Mouse (Mus musculus) midbrain, embryonic 13.5 days (tissue): ENCODE results near the gene Msn. TPM values are rescaled to one million over a fixed set of nuclear protein-coding genes. Genes with fewer than 3 reads are reported as not detected.

ENCODE experiments used
- ATAC-seq: fragments of 200-750 bp; cut with Nextera tagmentation; 2 replicates; pipeline ENCODE4 v1.8.0; 2017; ENCODE audit warnings: mild to moderate bottlenecking, moderate TSS enrichment, moderate library complexity
- H3K27ac ChIP-seq: fragments of 300-500 bp; sonication (generic); 2 replicates; pipeline ENCODE4 v1.5.1; 2015; ENCODE audit warnings: inconsistent platforms, mild to moderate bottlenecking, moderate library complexity
- H3K27me3 ChIP-seq: fragments of 300-500 bp; sonication (generic); 2 replicates; pipeline ENCODE4 v1.6.1; 2015; ENCODE audit warnings: mild to moderate bottlenecking, inconsistent platforms
- H3K36me3 ChIP-seq: fragments of 300-500 bp; sonication (generic); 2 replicates; pipeline ENCODE4 v1.6.1; 2015; ENCODE audit warnings: mild to moderate bottlenecking, inconsistent platforms
- H3K4me1 ChIP-seq: fragments of 300-500 bp; sonication (generic); replicated peaks from 2 replicates; pipeline ENCODE4 v1.6.1; 2015; ENCODE audit warnings: inconsistent platforms
- H3K4me2 ChIP-seq: fragments of 300-500 bp; sonication (generic); replicated peaks from 2 replicates; pipeline ENCODE4 v1.6.1; 2015; ENCODE audit warnings: moderate library complexity, mild to moderate bottlenecking, inconsistent platforms
- H3K4me3 ChIP-seq: fragments of 300-500 bp; sonication (generic); replicated peaks from 2 replicates; pipeline ENCODE4 v1.5.1; 2015; ENCODE audit warnings: mild to moderate bottlenecking, inconsistent platforms
- H3K9ac ChIP-seq: fragments of 300-500 bp; sonication (generic); replicated peaks from 2 replicates; pipeline ENCODE4 v1.6.1; 2015; ENCODE audit warnings: mild to moderate bottlenecking, inconsistent platforms
- H3K9me3 ChIP-seq: fragments of 300-500 bp; sonication (generic); 2 replicates; pipeline ENCODE4 v1.6.1; 2016; ENCODE audit warnings: mild to moderate bottlenecking, inconsistent platforms
- WGBS: fragments of 180-500 bp; shearing (Covaris S2); methylation state at CpG from one replicate; pipeline ENCODE4 v1.1.7; 2015; 5-methylcytosine and 5-hydroxymethylcytosine counted together
- polyA plus RNA-seq: library from polyadenylated mRNA; unstranded; fragments of >200 nt; fragmentation: Nextera tagmentation; extraction: Ambion mirVana; gene quantifications from 2 replicates; pipeline ENCODE4 v1.2.1, GENCODE M21; 2015

Gene Msn
- 40.8 and 43.7 TPM in 2 replicates for polyA plus RNA-seq

DNA sequence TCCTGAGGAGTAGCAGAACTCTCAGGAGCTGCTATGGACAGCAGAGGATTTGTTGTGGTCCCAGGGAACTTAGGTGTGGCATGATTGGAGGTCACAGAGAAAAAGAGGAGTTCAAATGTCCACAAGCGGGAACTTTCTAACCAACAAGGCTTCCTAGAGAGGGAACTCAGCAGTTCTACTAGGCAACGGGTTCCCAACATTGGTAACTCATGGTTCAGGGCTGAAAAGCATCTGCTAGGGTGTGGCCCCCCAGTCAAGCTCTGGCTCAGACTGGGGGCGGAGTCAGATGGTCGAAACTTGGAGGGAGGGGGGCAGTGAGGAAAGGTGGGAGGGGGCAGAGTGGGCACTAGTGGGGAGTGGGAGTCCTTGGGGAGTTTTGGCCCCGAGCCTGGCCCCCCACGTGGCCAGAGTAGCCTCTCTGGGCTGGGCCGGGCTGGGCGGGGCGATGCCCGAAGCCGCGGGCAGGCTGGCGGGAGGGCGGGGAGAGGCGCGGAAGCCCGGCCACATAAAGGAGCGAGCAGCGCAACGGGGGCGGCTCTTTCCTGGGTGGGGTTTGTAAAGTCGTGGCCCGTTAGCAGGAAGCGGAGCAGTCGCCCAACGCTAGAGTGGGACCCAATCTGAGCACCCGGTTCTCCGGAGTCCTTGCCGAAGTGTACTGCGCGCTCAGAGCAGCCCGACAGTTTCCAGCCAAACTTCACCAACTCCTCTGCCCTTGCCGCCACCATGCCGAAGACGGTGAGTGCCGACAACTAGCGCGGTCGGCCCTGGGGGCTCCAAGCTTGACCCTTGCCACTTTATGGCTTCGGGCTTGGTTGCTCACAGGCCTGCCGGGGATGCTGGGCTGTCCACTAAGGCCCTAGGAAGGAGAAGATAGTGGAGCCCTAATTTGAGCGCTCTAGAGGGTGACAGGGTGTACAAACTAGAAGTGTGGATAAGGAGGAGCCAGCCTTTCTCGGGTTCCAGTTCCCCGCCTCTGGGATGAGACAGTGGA lies at the start of gene Msn:
Msn (plus strand) TSS at position 534 of the 991 bp plus-strand sequence.
- Histone ChIP-seq H3K9me3 (no peaks in the 10 kb centered on the region), H3K27ac (no peak within 1 kb of the TSS), H3K4me3 (peak within 1 kb of the TSS; percentile 45), H3K36me3 (no peaks in the 10 kb centered on the region), H3K4me2 (peak within 1 kb of the TSS; percentile 66), H3K4me1 (no peaks in the 10 kb centered on the region), H3K9ac (peak within 1 kb of the TSS; percentile 59), H3K27me3 (no peaks in the 10 kb centered on the region; the same call in 1 of the 2 replicates)
- 33% methylated on average over 44 of the region's 44 CpGs for WGBS
- peak; percentile 84 for ATAC-seq

DNA sequence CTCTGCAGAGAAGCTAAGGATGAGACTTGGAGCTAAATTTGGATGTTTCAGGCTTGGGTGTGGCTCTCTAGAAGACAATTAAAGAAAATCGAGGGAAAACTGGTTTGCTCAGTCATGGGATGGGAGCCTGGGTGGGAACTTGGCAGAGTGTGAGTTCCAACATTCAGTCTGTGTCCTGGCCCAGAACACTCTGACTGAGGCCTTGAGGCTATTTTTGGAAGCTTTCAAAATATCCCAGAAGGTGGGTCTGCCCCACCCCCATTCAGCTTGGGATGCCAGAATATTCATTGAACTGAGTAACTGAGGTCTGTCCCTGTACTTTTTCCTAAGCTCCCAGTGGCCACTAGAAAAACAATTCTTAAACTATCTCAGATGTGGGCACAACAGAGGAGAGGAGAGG lies 43.0 kb upstream of the Msn start:
- ATAC-seq: no peak
- Histone ChIP-seq H3K4me1 (no peaks in the 10 kb centered on the region), H3K4me2 (no peak overlapping the region), H3K36me3 (no peaks in the 10 kb centered on the region), H3K27me3 (no peaks in the 10 kb centered on the region), H3K9me3 (no peaks in the 10 kb centered on the region), H3K27ac (no peak overlapping the region), H3K9ac (no peak overlapping the region), H3K4me3 (no peak overlapping the region)
- WGBS: 91% methylated on average over 1 of the region's 1 CpGs

DNA sequence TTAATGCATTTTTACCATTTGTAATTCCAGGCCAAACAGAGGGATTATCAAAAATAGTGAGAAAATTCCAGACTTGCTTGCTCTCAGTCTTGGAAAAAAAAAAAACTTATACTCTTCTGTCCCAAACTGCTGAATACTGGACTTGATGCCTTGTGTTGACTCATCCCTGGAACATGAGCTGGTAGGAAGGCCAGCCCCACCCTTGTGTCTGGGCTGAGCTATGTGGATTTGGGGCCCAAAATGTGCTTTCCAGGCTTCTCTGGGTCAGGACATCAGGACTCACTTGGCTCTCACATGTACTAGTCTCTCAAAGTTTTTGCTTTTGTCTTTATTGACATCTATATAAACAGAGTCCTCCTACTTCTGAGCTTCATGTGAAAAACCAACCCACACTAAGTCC lies 18.1 kb upstream of the Msn start:
- no peak for ATAC-seq
- Histone ChIP-seq H3K4me3 (no peak overlapping the region), H3K9me3 (no peaks in the 10 kb centered on the region), H3K27me3 (no peaks in the 10 kb centered on the region), H3K4me1 (no peaks in the 10 kb centered on the region), H3K27ac (no peak overlapping the region), H3K9ac (no peak overlapping the region), H3K36me3 (no peaks in the 10 kb centered on the region), H3K4me2 (no peak overlapping the region)

DNA sequence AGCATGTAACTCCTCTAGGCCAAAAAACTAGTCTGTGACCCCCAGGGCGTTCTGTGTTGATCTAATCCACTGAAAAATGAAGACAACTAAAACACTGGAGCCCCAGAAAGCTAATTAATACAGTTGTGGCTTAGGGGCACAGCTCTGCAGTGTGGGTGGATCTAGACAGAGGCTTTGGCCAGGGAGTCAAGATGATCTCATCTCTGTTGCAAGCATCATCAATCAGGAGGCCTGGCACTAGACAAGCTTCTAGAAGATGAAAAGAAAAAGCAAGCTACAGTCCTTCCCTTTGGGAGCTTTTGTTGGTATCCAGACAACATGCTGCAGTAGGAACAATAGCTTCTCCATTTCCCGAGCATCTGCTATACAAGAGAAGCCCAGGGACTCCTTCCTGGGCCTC lies 9.6 kb upstream of the Msn start:
- Histone ChIP-seq H3K36me3 (no peaks in the 10 kb centered on the region), H3K9ac (no peak overlapping the region), H3K4me2 (no peak overlapping the region), H3K4me3 (no peak overlapping the region), H3K9me3 (no peaks in the 10 kb centered on the region), H3K4me1 (no peaks in the 10 kb centered on the region), H3K27ac (no peak overlapping the region), H3K27me3 (no peaks in the 10 kb centered on the region)
- ATAC-seq: no peak
- WGBS: 44% methylated on average over 2 of the region's 2 CpGs

DNA sequence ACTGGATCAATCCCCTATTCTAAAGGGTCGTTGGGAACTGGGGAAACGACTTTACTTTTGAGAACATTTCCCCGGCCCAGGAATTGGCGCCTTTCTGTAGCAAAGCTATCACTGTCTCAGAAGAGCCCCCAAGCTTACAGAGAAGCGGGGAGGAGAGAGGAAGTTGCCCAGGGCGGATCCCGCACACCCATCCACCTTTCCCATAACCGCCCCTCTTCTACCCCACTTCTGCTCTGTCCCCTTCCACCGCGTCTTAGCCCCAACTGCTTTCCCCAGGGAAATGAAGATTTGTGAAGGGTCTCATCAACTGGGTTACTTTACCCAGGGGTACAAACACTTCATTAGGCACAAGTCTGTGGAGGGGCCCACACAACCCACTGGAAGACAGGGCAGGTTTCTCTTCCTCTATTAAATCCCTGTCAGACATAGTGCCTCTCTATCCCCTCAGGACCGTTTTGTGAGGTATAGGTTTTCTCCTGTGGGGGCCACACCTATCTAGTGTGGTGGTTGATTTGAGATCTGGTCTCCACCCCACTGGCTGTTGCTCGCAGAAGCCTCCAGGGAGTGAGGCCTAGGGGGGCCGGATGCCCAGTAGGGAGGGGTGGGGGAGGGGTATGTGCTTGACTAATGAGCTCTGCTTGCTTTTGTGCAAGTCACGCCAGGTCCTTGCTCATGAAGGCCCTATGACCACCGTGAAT lies 820 bp downstream of the Msn start:
- Histone ChIP-seq H3K27ac (no peak overlapping the region), H3K4me2 (peak overlapping the region; percentile 66), H3K4me1 (no peaks in the 10 kb centered on the region), H3K27me3 (no peaks in the 10 kb centered on the region; the same call in 1 of the 2 replicates), H3K4me3 (peak overlapping the region; percentile 45), H3K36me3 (no peaks in the 10 kb centered on the region), H3K9me3 (no peaks in the 10 kb centered on the region), H3K9ac (peak overlapping the region; percentile 59; the same call in 1 of the 2 replicates)
- WGBS: 18% methylated on average over 15 of the region's 15 CpGs
- ATAC-seq: peak; percentile 66

DNA sequence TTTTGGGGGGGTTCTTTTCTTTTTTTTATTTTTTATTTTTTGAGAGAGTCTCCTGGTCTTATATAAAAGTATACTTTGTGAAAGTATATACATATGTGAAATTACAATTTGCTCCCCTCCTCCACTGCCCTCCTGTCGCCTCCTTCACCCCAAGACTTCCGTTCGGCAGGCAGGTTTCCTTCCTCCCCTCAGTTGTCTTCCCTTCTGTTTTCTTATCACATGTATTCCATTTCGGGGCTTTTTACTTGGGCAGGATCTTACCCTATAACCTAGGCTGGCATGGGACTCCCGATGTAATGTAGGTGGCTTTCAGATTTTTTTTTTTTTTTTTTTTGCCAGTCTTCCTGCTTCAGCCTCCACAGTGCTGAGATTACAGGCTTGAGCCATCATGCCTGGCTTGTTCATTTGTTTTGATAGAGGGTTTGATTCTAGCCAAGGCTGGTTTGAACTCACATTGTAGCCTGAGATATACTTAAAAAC lies 1.7 kb downstream of the Msn start:
- Histone ChIP-seq H3K27ac (no peak overlapping the region), H3K4me2 (peak overlapping the region; percentile 66), H3K27me3 (no peaks in the 10 kb centered on the region; the same call in 1 of the 2 replicates), H3K9ac (no peak overlapping the region), H3K4me1 (no peaks in the 10 kb centered on the region), H3K4me3 (peak overlapping the region; percentile 45), H3K9me3 (no peaks in the 10 kb centered on the region), H3K36me3 (no peaks in the 10 kb centered on the region)
- WGBS: 44% methylated on average over 5 of the region's 5 CpGs
- no peak for ATAC-seq

DNA sequence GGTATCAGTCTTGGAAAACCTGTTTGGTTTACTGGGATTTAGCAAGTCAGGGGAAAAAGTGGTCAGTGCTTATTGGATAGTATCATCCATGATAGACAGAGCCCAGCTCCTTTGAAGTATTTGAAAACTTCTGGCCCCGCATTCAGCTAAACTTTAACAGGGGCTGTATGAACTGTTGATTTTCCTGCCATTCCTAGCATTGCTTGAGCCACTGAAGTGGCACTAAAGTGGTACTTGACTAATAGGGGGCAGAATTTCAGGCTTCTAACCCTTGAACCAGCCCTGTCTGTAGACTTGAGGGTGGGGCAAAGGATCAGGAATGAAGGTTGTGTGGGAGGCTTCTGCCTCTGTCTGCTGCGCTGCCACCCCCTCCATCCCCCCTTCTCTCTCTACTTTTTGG lies 3.2 kb downstream of the Msn start:
- Histone ChIP-seq H3K27ac (no peak overlapping the region), H3K4me3 (no peak overlapping the region), H3K9me3 (no peaks in the 10 kb centered on the region), H3K9ac (no peak overlapping the region), H3K36me3 (no peaks in the 10 kb centered on the region), H3K27me3 (no peaks in the 10 kb centered on the region), H3K4me1 (no peaks in the 10 kb centered on the region), H3K4me2 (no peak overlapping the region)
- ATAC-seq: no peak
- 98% methylated on average over 2 of the region's 2 CpGs for WGBS

DNA sequence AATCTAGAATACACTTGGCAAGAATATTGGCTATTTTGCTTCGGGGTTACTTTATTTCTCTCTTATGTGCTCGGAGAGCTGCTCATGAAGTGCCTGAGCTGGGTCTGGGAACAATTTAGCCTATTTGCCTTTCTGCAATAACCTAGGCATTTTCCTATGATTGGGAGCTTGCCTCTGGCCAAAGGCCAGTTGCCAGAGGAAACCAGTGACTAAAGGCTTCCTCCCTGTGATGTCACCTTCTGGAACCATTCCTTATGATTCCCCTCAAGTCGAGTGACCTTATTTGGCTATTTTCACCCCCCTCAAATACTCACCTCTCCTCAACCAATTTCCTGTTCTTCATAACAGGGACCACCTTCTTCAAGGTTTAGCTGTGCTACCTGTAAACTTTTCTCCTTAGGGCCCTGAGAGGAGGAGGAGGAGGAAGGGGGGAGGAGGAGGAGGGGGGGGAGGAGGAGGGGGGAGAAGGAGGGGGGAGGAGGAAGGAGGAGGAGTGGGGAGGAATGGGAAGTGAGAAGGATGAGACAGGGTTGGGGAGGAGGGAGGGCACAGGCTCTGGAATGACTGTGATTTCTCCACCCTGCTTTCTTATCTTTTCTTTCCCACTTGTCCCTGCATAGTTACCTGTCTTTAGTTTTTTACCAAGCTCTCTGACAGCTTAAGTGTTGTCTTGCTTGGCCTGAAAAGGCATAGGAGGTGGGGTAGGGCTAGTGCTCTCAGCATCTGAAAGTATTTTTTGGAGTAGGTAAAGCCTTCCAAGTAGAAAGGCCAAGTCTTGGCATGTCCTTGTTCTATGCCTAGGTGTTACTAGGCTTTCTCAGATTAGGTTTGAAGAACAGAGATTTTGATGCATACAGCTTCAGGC lies 11.8 kb downstream of the Msn start:
- no peak overlapping the region for H3K9ac ChIP-seq
- H3K27ac ChIP-seq: no peak overlapping the region
- WGBS: 71% methylated on average over 3 of the region's 3 CpGs
- H3K4me2 ChIP-seq: no peak overlapping the region
- no peak overlapping the region for H3K4me3 ChIP-seq
- no peaks in the 10 kb centered on the region for H3K36me3 ChIP-seq
- no peaks in the 10 kb centered on the region for H3K9me3 ChIP-seq
- no peaks in the 10 kb centered on the region for H3K4me1 ChIP-seq
- H3K27me3 ChIP-seq: no peaks in the 10 kb centered on the region
- no peak for ATAC-seq

DNA sequence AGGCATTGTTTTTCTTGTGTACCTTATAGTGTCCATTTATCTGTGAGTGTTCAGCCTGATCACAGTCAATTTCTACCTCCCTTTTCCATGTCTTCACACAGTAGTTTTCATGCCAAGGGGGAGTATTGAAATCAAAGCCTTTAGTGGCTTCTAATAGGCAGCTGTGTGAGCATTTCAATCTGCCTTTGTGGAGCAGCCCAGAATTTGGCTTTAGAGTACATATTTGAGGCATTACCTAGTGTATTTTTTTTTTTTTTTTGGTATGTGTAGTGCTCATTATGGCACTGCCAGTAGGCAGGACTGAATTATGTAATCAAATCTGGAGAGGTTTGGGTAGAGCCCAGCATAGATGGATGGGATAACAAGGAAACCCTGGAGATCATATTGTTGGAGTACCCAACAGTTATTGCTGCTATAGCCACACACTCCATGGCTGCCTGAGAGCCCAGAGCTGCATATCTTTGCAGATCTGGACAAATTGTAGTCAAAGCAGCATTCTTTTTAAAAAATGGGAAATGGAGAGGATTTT lies 17.3 kb downstream of the Msn start:
- no peak overlapping the region for H3K27ac ChIP-seq
- no peaks in the 10 kb centered on the region for H3K27me3 ChIP-seq
- H3K4me3 ChIP-seq: no peak overlapping the region
- ATAC-seq: no peak
- no peak overlapping the region for H3K4me2 ChIP-seq
- no peaks in the 10 kb centered on the region for H3K4me1 ChIP-seq
- H3K9me3 ChIP-seq: no peaks in the 10 kb centered on the region
- H3K36me3 ChIP-seq: no peaks in the 10 kb centered on the region
- H3K9ac ChIP-seq: no peak overlapping the region

DNA sequence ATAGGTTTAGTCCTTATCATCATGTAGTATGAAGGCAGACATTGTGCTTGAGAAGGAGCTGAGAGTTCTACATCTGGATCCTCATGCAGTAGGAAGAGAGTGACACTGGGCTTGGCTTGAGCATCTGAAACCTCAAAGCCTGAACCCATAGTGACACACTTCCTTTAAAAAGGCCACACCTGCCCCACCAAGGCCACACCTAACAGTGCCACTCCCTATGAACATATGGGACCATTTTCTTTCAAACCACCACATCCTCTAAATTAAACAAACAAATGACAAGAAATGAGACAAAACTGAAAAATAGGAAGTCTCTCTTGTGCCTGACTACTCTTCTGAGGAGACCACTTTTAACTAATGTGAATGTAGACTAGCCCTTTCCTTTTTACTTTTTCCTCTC lies 19.7 kb downstream of the Msn start:
- Histone ChIP-seq H3K36me3 (no peaks in the 10 kb centered on the region), H3K27ac (no peak overlapping the region), H3K4me1 (no peaks in the 10 kb centered on the region), H3K4me2 (no peak overlapping the region), H3K4me3 (no peak overlapping the region), H3K9ac (no peak overlapping the region), H3K9me3 (no peaks in the 10 kb centered on the region), H3K27me3 (no peaks in the 10 kb centered on the region)
- ATAC-seq: no peak

DNA sequence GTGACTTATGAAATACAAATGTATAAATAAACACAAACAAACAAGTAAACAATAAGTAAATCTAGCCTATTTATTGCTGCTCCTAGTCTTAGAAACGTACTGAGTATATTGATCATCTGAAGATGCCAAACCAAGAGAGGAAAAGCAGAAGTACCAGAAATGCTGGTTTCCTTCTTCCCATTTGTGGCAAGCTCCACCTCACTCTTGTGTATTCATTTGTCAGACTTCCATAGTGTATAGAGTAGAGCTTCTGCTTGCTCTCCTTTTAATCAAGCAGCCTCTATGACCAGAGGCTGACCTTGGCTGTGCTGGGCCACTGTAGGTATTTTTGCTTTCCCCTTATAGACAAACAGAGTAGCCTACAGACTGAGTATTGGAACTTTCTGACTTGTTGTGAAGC lies 21.5 kb downstream of the Msn start:
- 81% methylated on average over 1 of the region's 1 CpGs for WGBS
- H3K4me2 ChIP-seq: no peak overlapping the region
- H3K27ac ChIP-seq: no peak overlapping the region
- H3K9ac ChIP-seq: no peak overlapping the region
- H3K4me1 ChIP-seq: no peaks in the 10 kb centered on the region
- H3K36me3 ChIP-seq: no peaks in the 10 kb centered on the region
- no peaks in the 10 kb centered on the region for H3K27me3 ChIP-seq
- H3K9me3 ChIP-seq: no peaks in the 10 kb centered on the region
- no peak for ATAC-seq
- H3K4me3 ChIP-seq: no peak overlapping the region
